Mouse (Mus musculus) forebrain, embryonic 16.5 days (tissue): ENCODE data around the gene Wfdc12. TPM values are rescaled to one million over a fixed set of nuclear protein-coding genes. Genes with fewer than 3 reads are reported as not detected.
A peak's percentile ranks its signal among the peaks of the same experiment; 100 is the strongest.

ENCODE experiments used
- ATAC-seq: fragments of 200-750 bp; cut with Nextera tagmentation; 2 replicates; pipeline ENCODE4 v1.8.0; 2017; ENCODE audit warnings: mild to moderate bottlenecking, moderate library complexity
- H3K27ac ChIP-seq: fragments of 300-500 bp; sonication (generic); 2 replicates; pipeline ENCODE4 v1.5.1; 2014; ENCODE audit warnings: low read length, control low read depth
- H3K27me3 ChIP-seq: fragments of 300-500 bp; sonication (generic); replicated peaks from 2 replicates; pipeline ENCODE4 v1.6.1; 2014; ENCODE audit warnings: low read length; ENCODE audit not compliant: control insufficient read depth, insufficient read depth
- H3K36me3 ChIP-seq: fragments of 300-500 bp; sonication (generic); 2 replicates; pipeline ENCODE4 v1.6.1; 2014; ENCODE audit not compliant: control insufficient read depth, insufficient read depth
- H3K4me1 ChIP-seq: fragments of 300-500 bp; sonication (generic); replicated peaks from 2 replicates; pipeline ENCODE4 v1.6.1; 2014; ENCODE audit warnings: low read length; ENCODE audit not compliant: control insufficient read depth, insufficient read depth
- H3K4me2 ChIP-seq: fragments of 300-500 bp; sonication (generic); 2 replicates; pipeline ENCODE4 v1.6.1; 2014; ENCODE audit warnings: mild to moderate bottlenecking, low read length, control low read depth
- H3K4me3 ChIP-seq: fragments of 300-500 bp; sonication (generic); replicated peaks from 2 replicates; pipeline ENCODE4 v1.5.1; 2014; ENCODE audit warnings: mild to moderate bottlenecking, low read length, control low read depth
- H3K9ac ChIP-seq: fragments of 300-500 bp; sonication (generic); replicated peaks from 2 replicates; pipeline ENCODE4 v1.6.1; 2014; ENCODE audit warnings: low read depth, low read length, control low read depth
- H3K9me3 ChIP-seq: fragments of 300-500 bp; sonication (generic); 2 replicates; pipeline ENCODE4 v1.6.1; 2016; ENCODE audit warnings: low read length; ENCODE audit not compliant: control insufficient read depth
- WGBS: fragments of 180-500 bp; shearing (Covaris S2); extraction: QIAGEN DNeasy Blood & Tissue Kit; methylation state at CpG from one replicate; pipeline ENCODE4 v1.1.7; 2014; 5-methylcytosine and 5-hydroxymethylcytosine counted together
- polyA plus RNA-seq: library from polyadenylated mRNA; unstranded; fragments of >200 nt; fragmentation: Nextera tagmentation; extraction: Ambion mirVana; gene quantifications from 2 replicates; pipeline ENCODE4 v1.2.1, GENCODE M21; 2015

Gene Wfdc12
- polyA plus RNA-seq, 1 experiment from 2014 or later = not detected

- no peak within 1 kb of the TSS for H3K4me2 ChIP-seq
Observed at GRCm38 (mm10) chr2:164182692-164183255, 7.6 kb downstream of the Wfdc12 start, which contains the start of gene Wfdc5. TSS of gene Wfdc5 (minus strand) at chr2:164182742.

GRCm38 (mm10) chr2:164180770-164181169 lies 9.6 kb downstream of the Wfdc12 start:
- peaks cover 2% of the 10 kb centered on the region; the same call in 1 of the 2 replicates for H3K4me1 ChIP-seq
- H3K4me3 ChIP-seq = no peak overlapping the region
- WGBS = 84% methylated on average over 4 of the region's 4 CpGs
- ATAC-seq = no peak
- no peak overlapping the region for H3K4me2 ChIP-seq
- H3K9me3 ChIP-seq = no peaks in the 10 kb centered on the region
- H3K27me3 ChIP-seq = no peaks in the 10 kb centered on the region
- no peak overlapping the region for H3K9ac ChIP-seq
- H3K27ac ChIP-seq = no peak overlapping the region
- H3K36me3 ChIP-seq = no peaks in the 10 kb centered on the region

More at GRCm38 (mm10) chr2:164182692-164183255, 7.6 kb downstream of the Wfdc12 start, which contains the start of gene Wfdc5:
- Histone ChIP-seq H3K9me3 (no peaks in the 10 kb centered on the region), H3K36me3 (no peaks in the 10 kb centered on the region), H3K9ac (no peak within 1 kb of the TSS), H3K4me3 (no peak within 1 kb of the TSS), H3K4me1 (peaks cover 2% of the 10 kb centered on the region; the same call in 1 of the 2 replicates), H3K27ac (no peak within 1 kb of the TSS), H3K27me3 (no peaks in the 10 kb centered on the region)
- no peak for ATAC-seq
- WGBS = 80% methylated on average over 7 of the region's 7 CpGs

- no peak overlapping the region for H3K27ac ChIP-seq
- no peak for ATAC-seq
- H3K4me2 ChIP-seq = no peak overlapping the region
- H3K4me3 ChIP-seq = no peak overlapping the region
- no peaks in the 10 kb centered on the region for H3K9me3 ChIP-seq
- H3K36me3 ChIP-seq = no peaks in the 10 kb centered on the region
- H3K27me3 ChIP-seq = no peaks in the 10 kb centered on the region
- H3K4me1 ChIP-seq = peaks cover 2% of the 10 kb centered on the region; the same call in 1 of the 2 replicates
- H3K9ac ChIP-seq = no peak overlapping the region
- 42% methylated on average over 3 of the region's 3 CpGs for WGBS
Observed at GRCm38 (mm10) chr2:164180124-164180523, 10.3 kb downstream of the Wfdc12 start.

GRCm38 (mm10) chr2:164177831-164178230 lies 12.6 kb downstream of the Wfdc12 start:
- no peaks in the 10 kb centered on the region for H3K9me3 ChIP-seq
- no peak overlapping the region for H3K27ac ChIP-seq
- H3K27me3 ChIP-seq = peaks cover 8% of the 10 kb centered on the region; the same call in 1 of the 2 replicates
- H3K9ac ChIP-seq = no peak overlapping the region
- ATAC-seq = no peak
- no peaks in the 10 kb centered on the region for H3K36me3 ChIP-seq
- no peak overlapping the region for H3K4me3 ChIP-seq
- H3K4me2 ChIP-seq = no peak overlapping the region
- H3K4me1 ChIP-seq = no peaks in the 10 kb centered on the region
- 93% methylated on average over 5 of the region's 5 CpGs for WGBS

- Histone ChIP-seq H3K9me3 (no peaks in the 10 kb centered on the region), H3K4me1 (peaks cover 3% of the 10 kb centered on the region), H3K4me2 (no peak overlapping the region), H3K36me3 (no peaks in the 10 kb centered on the region), H3K9ac (no peak overlapping the region), H3K27ac (no peak overlapping the region), H3K27me3 (peaks cover 20% of the 10 kb centered on the region), H3K4me3 (no peak overlapping the region)
- ATAC-seq = no peak
- 61% methylated on average over 3 of the region's 3 CpGs for WGBS
Observed at GRCm38 (mm10) chr2:164175850-164176249, 14.6 kb downstream of the Wfdc12 start.

- H3K9me3 ChIP-seq = no peaks in the 10 kb centered on the region
- peaks cover 9% of the 10 kb centered on the region for H3K4me1 ChIP-seq
- 69% methylated on average over 8 of the region's 8 CpGs for WGBS
- no peak overlapping the region for H3K27ac ChIP-seq
- H3K36me3 ChIP-seq = no peaks in the 10 kb centered on the region
- no peak overlapping the region for H3K4me3 ChIP-seq
- peaks cover 27% of the 10 kb centered on the region for H3K27me3 ChIP-seq
- ATAC-seq = no peak
- H3K9ac ChIP-seq = no peak overlapping the region
- no peak overlapping the region for H3K4me2 ChIP-seq
Observed at GRCm38 (mm10) chr2:164174649-164175395, 15.6 kb downstream of the Wfdc12 start.

GRCm38 (mm10) chr2:164173394-164173793 lies 17.0 kb downstream of the Wfdc12 start:
- no peak for ATAC-seq

GRCm38 (mm10) chr2:164170902-164171301 lies 19.5 kb downstream of the Wfdc12 start, which contains the start of gene Kcns1:
TSS of gene Kcns1 (minus strand) at chr2:164171113.
- Histone ChIP-seq H3K4me2 (peak within 1 kb of the TSS; percentile 62), H3K9me3 (no peaks in the 10 kb centered on the region), H3K4me3 (peak within 1 kb of the TSS; percentile 40), H3K4me1 (peaks cover 16% of the 10 kb centered on the region), H3K27me3 (peaks cover 61% of the 10 kb centered on the region), H3K9ac (peak within 1 kb of the TSS; percentile 46; the same call in 1 of the 2 replicates), H3K36me3 (no peaks in the 10 kb centered on the region), H3K27ac (no peak within 1 kb of the TSS)
- 1% methylated on average over 24 of the region's 29 CpGs for WGBS
- no peak for ATAC-seq

More at GRCm38 (mm10) chr2:164173394-164173793, 17.0 kb downstream of the Wfdc12 start:
- Histone ChIP-seq H3K4me1 (peaks cover 12% of the 10 kb centered on the region), H3K4me3 (no peak overlapping the region), H3K27me3 (peaks cover 41% of the 10 kb centered on the region), H3K9me3 (no peaks in the 10 kb centered on the region), H3K9ac (no peak overlapping the region), H3K4me2 (no peak overlapping the region), H3K36me3 (no peaks in the 10 kb centered on the region), H3K27ac (no peak overlapping the region)
- WGBS = 82% methylated on average over 3 of the region's 3 CpGs

- no peaks in the 10 kb centered on the region for H3K9me3 ChIP-seq
- H3K4me3 ChIP-seq = no peak overlapping the region; the same call in 1 of the 2 replicates
- no peak overlapping the region for H3K27ac ChIP-seq
- 1% methylated on average over 11 of the region's 11 CpGs for WGBS
- ATAC-seq = no peak
- no peaks in the 10 kb centered on the region for H3K36me3 ChIP-seq
- peaks cover 16% of the 10 kb centered on the region for H3K4me1 ChIP-seq
- no peak overlapping the region for H3K9ac ChIP-seq
- peak overlapping the region; percentile 62; the same call in 1 of the 2 replicates for H3K4me2 ChIP-seq
- peaks cover 61% of the 10 kb centered on the region for H3K27me3 ChIP-seq
Observed at GRCm38 (mm10) chr2:164170326-164170725, 20.1 kb downstream of the Wfdc12 start.
